Mouse (Mus musculus) forebrain, embryonic 15.5 days (tissue): ENCODE data around the gene Cd207. TPM values are rescaled to one million over a fixed set of nuclear protein-coding genes. Genes with fewer than 3 reads are reported as not detected.

Experiments used
- ATAC-seq: fragments of 200-750 bp; cut with Nextera tagmentation; replicated peaks from 2 replicates; pipeline ENCODE4 v1.8.0; 2017; ENCODE audit warnings: mild to moderate bottlenecking, moderate TSS enrichment, moderate library complexity
- H3K27ac ChIP-seq: fragments of 300-500 bp; sonication (generic); replicated peaks from 2 replicates; pipeline ENCODE4 v1.5.1; 2015; ENCODE audit warnings: mild to moderate bottlenecking, inconsistent platforms
- H3K27me3 ChIP-seq: fragments of 300-500 bp; sonication (generic); 2 replicates; pipeline ENCODE4 v1.6.1; 2015; ENCODE audit warnings: inconsistent platforms
- H3K36me3 ChIP-seq: fragments of 300-500 bp; sonication (generic); 2 replicates; pipeline ENCODE4 v1.6.1; 2015; ENCODE audit warnings: mild to moderate bottlenecking, inconsistent platforms
- H3K4me1 ChIP-seq: fragments of 300-500 bp; sonication (generic); 2 replicates; pipeline ENCODE4 v1.6.1; 2015; ENCODE audit warnings: inconsistent platforms
- H3K4me2 ChIP-seq: fragments of 300-500 bp; sonication (generic); replicated peaks from 2 replicates; pipeline ENCODE4 v1.6.1; 2015; ENCODE audit warnings: mild to moderate bottlenecking, inconsistent platforms
- H3K4me3 ChIP-seq: fragments of 300-500 bp; sonication (generic); 2 replicates; pipeline ENCODE4 v1.5.1; 2015; ENCODE audit warnings: mild to moderate bottlenecking, inconsistent platforms
- H3K9ac ChIP-seq: fragments of 300-500 bp; sonication (generic); replicated peaks from 2 replicates; pipeline ENCODE4 v1.6.1; 2015; ENCODE audit warnings: mild to moderate bottlenecking, inconsistent platforms
- H3K9me3 ChIP-seq: fragments of 300-500 bp; sonication (generic); 2 replicates; pipeline ENCODE4 v1.6.1; 2016; ENCODE audit warnings: inconsistent platforms
- WGBS: fragments of 180-500 bp; shearing (Covaris S2); methylation state at CpG from one replicate; pipeline ENCODE4 v1.1.7; 2015; ENCODE audit warnings: mixed read lengths; 5-methylcytosine and 5-hydroxymethylcytosine counted together
- polyA plus RNA-seq: library from polyadenylated mRNA; unstranded; fragments of >200 nt; fragmentation: Nextera tagmentation; extraction: Ambion mirVana; gene quantifications from 2 replicates; pipeline ENCODE4 v1.2.1, GENCODE M21; 2015

Gene Cd207
- not detected in 2 replicates for polyA plus RNA-seq

- no peak for ATAC-seq
- H3K27ac ChIP-seq, result no peak within 1 kb of the TSS
- H3K9ac ChIP-seq, result no peak within 1 kb of the TSS
- no peaks in the 10 kb centered on the region for H3K36me3 ChIP-seq
- no peaks in the 10 kb centered on the region for H3K9me3 ChIP-seq
- WGBS, result 79% methylated on average over 4 of the region's 4 CpGs
- H3K27me3 ChIP-seq, result peaks cover 3% of the 10 kb centered on the region; the same call in 1 of the 2 replicates
- H3K4me1 ChIP-seq, result no peaks in the 10 kb centered on the region
- no peak within 1 kb of the TSS for H3K4me3 ChIP-seq
- H3K4me2 ChIP-seq, result no peak within 1 kb of the TSS
These were observed at the start of gene Cd207 for GRCm38 (mm10) chr6:83677757-83678156. TSS of gene Cd207 (minus strand) at chr6:83677857.

GRCm38 (mm10) chr6:83727178-83727577 is 49.5 kb upstream of the Cd207 start:
- H3K4me1 ChIP-seq, result no peaks in the 10 kb centered on the region
- no peak overlapping the region for H3K4me3 ChIP-seq
- H3K27ac ChIP-seq, result no peak overlapping the region
- H3K4me2 ChIP-seq, result no peak overlapping the region
- peaks cover 23% of the 10 kb centered on the region for H3K27me3 ChIP-seq
- H3K9me3 ChIP-seq, result no peaks in the 10 kb centered on the region
- 49% methylated on average over 4 of the region's 4 CpGs for WGBS
- H3K36me3 ChIP-seq, result no peaks in the 10 kb centered on the region
- no peak overlapping the region for H3K9ac ChIP-seq
- ATAC-seq, result no peak

GRCm38 (mm10) chr6:83722526-83722925 is 44.9 kb upstream of the Cd207 start:
- H3K36me3 ChIP-seq, result no peaks in the 10 kb centered on the region
- ATAC-seq, result no peak
- peaks cover 64% of the 10 kb centered on the region for H3K27me3 ChIP-seq
- no peak overlapping the region for H3K4me3 ChIP-seq
- H3K4me2 ChIP-seq, result no peak overlapping the region
- no peak overlapping the region for H3K27ac ChIP-seq
- no peaks in the 10 kb centered on the region for H3K9me3 ChIP-seq
- no peak overlapping the region for H3K9ac ChIP-seq
- no peaks in the 10 kb centered on the region for H3K4me1 ChIP-seq
- WGBS, result 20% methylated on average over 6 of the region's 6 CpGs

- H3K9me3 ChIP-seq, result no peaks in the 10 kb centered on the region
- no peak overlapping the region for H3K4me3 ChIP-seq
- no peak for ATAC-seq
- H3K4me2 ChIP-seq, result no peak overlapping the region
- no peaks in the 10 kb centered on the region for H3K36me3 ChIP-seq
- H3K27ac ChIP-seq, result no peak overlapping the region
- no peak overlapping the region for H3K9ac ChIP-seq
- peaks cover 92% of the 10 kb centered on the region for H3K27me3 ChIP-seq
- 1% methylated on average over 8 of the region's 8 CpGs for WGBS
- peaks cover 3% of the 10 kb centered on the region for H3K4me1 ChIP-seq
These were observed 39.4 kb upstream of the Cd207 start for GRCm38 (mm10) chr6:83717026-83717425.

DNA sequence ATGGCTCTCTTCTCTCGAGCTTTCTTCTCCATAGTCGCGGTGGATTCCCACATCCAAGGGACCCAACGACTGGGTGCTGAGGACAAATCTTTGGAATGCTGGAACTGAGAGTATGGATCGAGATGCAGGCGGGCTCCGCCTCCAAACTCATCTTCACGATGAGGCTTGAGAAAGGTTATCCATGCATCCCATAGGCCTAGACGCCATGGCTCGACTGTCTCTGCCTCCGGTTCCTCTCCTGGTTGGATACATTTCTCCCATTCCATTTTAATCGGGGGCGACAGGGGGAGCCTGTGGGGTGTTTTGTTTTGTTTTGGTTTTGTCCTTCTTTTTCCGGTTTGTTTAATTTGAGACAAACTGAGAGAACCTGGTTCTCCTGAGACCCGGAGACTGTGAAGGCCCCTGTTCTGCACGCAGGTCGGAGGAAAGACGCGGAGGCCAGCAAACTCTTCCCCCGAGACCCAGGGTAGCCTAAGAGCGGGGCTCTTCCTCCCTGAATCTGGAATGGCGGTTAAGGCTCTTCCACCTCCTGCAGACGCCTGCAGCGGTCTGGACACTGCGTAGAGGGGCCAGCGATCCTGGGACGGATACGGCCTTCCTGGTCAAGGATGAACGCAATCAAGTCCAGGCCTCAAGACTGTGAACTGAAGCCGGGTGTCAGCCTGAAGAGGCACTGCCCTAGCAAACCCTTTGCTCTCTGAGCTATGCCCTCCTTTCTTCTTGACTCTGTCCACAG is 38.0 kb upstream of the Cd207 start:
- Histone ChIP-seq H3K4me1 (peaks cover 17% of the 10 kb centered on the region), H3K9me3 (no peaks in the 10 kb centered on the region), H3K4me2 (no peak overlapping the region), H3K27ac (no peak overlapping the region), H3K4me3 (no peak overlapping the region), H3K27me3 (peaks cover 92% of the 10 kb centered on the region), H3K9ac (no peak overlapping the region), H3K36me3 (no peaks in the 10 kb centered on the region)
- 1% methylated on average over 30 of the region's 30 CpGs for WGBS
- no peak for ATAC-seq

- WGBS, result under 1% methylated on average over 34 of the region's 34 CpGs
- H3K4me2 ChIP-seq, result no peak overlapping the region
- peaks cover 92% of the 10 kb centered on the region for H3K27me3 ChIP-seq
- ATAC-seq, result no peak
- H3K9me3 ChIP-seq, result no peaks in the 10 kb centered on the region
- no peak overlapping the region for H3K27ac ChIP-seq
- H3K4me1 ChIP-seq, result peaks cover 21% of the 10 kb centered on the region
- no peak overlapping the region for H3K4me3 ChIP-seq
- H3K9ac ChIP-seq, result no peak overlapping the region
- H3K36me3 ChIP-seq, result no peaks in the 10 kb centered on the region
These were observed 36.8 kb upstream of the Cd207 start for GRCm38 (mm10) chr6:83714221-83715123.

DNA sequence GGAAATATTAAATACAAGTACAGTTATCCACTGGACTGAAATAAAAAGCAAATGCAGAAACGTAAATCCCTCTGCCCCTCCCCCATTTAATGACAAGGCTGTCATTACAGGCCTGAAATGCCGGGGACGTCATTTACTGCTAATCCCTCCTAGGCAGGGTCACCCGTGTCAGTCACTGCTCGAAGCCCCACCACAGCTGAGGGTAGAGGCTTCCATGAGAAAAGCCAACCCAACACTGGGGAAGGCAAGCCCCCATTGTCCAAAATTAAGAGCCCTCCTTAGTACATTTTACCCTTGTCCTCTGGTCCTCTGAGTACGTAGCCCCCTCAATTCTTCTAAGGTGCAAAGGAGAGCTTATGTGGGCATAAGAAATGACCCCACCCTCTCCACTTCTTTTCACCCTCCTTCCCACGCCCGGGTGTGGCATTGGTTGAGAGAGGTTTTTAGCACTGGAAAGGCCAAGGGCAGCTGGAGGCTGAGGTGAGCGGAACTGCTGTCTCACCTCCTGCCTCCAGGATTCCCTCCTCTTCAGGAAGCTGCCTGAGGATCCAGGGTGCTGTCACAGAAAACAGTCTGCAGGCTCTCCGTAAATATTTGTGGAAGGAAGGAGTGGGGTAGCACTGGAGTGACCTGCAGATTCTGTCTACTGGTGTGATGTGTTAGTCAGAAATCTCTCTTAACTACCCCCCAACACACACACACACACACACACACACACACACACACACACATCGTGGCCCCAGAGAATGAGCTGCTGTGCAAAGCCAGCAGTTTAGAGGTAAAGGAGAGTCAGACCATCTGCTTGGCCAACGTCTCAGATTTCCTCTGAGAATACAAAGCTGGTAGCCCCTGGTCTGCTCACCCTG is 35.8 kb upstream of the Cd207 start:
- Histone ChIP-seq H3K27ac (no peak overlapping the region), H3K27me3 (peaks cover 93% of the 10 kb centered on the region), H3K36me3 (no peaks in the 10 kb centered on the region), H3K4me1 (peaks cover 21% of the 10 kb centered on the region), H3K9me3 (no peaks in the 10 kb centered on the region), H3K9ac (no peak overlapping the region), H3K4me3 (no peak overlapping the region), H3K4me2 (no peak overlapping the region)
- no peak for ATAC-seq
- WGBS, result 3% methylated on average over 12 of the region's 12 CpGs

DNA sequence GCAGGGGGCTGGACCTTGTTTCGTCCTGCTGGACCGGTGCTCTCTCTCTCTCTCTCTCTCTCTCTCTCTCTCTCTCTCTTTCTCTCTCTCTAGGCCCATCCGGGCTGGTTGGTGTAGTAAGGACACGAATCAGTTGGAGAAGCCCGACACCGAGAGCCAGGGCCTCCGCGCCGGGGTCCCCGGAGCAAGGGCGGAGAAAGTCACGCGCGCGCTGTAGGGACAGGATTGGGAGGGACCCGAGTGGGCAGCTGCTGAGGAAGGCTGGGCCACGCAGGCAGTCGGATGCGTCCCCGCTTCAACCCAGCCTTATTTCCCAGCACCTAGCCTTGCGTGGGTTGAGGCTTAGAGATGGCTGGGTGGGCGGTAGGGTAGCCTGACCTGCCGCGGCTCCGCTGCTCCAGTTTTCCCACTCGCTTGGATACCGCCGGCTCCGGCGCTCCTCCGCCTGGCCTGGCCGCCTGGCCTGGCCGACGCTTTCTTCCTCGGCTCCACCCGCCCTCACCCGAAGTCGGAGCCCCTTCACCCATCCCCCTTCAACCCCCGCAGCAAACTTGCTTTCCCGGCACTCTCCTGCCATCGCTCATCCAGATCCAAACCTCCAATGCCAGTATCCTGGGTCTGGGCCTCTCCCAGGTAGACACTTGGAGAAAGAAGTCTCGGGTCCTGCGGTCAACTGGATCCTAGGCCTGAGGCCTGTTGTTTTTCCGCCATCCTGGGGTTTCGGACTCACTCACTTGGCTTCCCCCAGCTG is 34.2 kb upstream of the Cd207 start:
- Histone ChIP-seq H3K9ac (peak overlapping the region; percentile 25; the same call in 1 of the 2 replicates), H3K4me2 (peak overlapping the region; percentile 68), H3K27ac (no peak overlapping the region), H3K9me3 (no peaks in the 10 kb centered on the region), H3K27me3 (peaks cover 94% of the 10 kb centered on the region), H3K4me1 (peaks cover 21% of the 10 kb centered on the region), H3K36me3 (no peaks in the 10 kb centered on the region), H3K4me3 (peak overlapping the region; percentile 42)
- ATAC-seq, result no peak
- 2% methylated on average over 45 of the region's 45 CpGs for WGBS

DNA sequence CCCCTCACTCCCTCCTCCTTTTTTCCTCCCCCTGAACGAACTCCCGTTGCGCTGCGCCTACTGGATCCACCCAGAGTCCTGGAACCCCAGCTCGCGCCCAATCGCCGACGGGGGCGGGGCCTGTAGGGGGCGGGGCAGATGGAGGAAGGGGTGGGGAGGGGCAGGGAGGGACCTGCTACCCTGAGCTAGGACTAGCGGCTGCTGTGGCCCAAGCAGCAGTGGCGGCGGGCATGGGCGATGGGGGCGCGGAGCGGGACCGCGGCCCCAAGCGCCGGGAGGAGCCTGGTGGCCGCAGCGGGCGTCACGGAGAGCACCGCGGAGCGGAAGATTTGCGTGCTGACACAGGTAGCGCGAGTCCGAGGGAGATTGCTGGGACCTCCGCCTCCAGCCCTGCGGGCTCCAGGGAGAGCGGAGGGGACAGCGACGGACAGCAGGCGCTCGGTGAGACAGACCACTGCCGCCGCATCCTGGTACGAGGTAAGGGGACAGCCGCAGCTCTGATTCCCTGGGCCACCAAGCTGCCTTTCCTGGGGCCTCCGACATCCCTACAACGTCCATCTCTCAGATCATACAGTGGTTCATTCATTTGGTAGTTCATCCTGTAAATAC is 33.5 kb upstream of the Cd207 start, which contains the start of gene Vax2:
Gene Vax2 (plus strand): TSS at position 198 of the 609 bp plus-strand sequence.
- Histone ChIP-seq H3K27ac (no peak within 1 kb of the TSS), H3K4me3 (peak within 1 kb of the TSS; percentile 42), H3K36me3 (no peaks in the 10 kb centered on the region), H3K27me3 (peaks cover 98% of the 10 kb centered on the region), H3K9ac (peak within 1 kb of the TSS; percentile 25; the same call in 1 of the 2 replicates), H3K4me2 (peak within 1 kb of the TSS; percentile 68), H3K9me3 (no peaks in the 10 kb centered on the region), H3K4me1 (peaks cover 21% of the 10 kb centered on the region)
- under 1% methylated on average over 44 of the region's 46 CpGs for WGBS
- ATAC-seq, result peak; percentile 79

DNA sequence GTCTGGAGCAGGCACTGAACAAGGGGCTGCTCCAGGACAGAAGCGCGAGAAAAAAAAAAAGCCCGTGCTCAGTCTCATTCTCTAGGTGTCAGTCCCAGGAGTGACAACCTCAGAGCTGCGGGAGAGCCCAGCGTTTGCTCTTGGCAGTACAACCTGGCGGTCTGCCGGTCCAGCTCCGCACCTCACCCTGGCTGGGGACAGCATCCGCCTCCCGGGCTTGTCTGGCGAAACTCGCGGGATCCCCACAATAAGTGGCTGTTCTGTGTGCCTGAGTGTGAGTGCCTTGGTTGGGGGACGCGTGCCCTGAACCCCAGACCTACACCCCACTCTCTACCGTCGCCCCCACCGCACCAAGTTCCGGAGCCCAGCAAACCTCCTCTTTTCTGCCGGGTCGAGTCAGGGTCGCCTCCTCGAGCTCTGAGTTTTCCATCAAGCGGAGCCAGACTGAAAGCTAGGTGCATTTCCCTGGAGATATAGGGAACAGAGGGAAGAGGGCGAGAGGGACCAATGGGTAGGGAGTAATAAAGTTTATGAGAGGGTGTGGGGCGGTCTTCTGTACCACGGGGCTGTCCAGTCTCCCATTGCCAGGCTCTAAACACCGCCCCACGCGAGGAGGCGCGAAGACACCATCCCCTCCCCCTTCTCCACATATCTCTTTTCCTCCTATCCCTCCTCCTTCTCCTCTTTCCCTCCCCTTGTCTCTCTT is 32.9 kb upstream of the Cd207 start:
- WGBS, result 1% methylated on average over 32 of the region's 32 CpGs
- ATAC-seq, result peak; percentile 65
- no peak overlapping the region for H3K27ac ChIP-seq

More for the DNA sequence above, 32.9 kb upstream of the Cd207 start:
- peaks cover 98% of the 10 kb centered on the region for H3K27me3 ChIP-seq
- H3K9ac ChIP-seq, result no peak overlapping the region
- H3K4me1 ChIP-seq, result peaks cover 21% of the 10 kb centered on the region
- H3K9me3 ChIP-seq, result no peaks in the 10 kb centered on the region
- H3K4me2 ChIP-seq, result peak overlapping the region; percentile 68
- H3K36me3 ChIP-seq, result no peaks in the 10 kb centered on the region
- H3K4me3 ChIP-seq, result peak overlapping the region; percentile 42
